Mouse (Mus musculus) myocyte (in vitro differentiated cells): ENCODE results near the gene Bmper. TPM values are rescaled to one million over a fixed set of nuclear protein-coding genes. Genes with fewer than 3 reads are reported as not detected.
A peak's percentile ranks its signal among the peaks of the same experiment; 100 is the strongest.

Source experiments
- H3K27me3 ChIP-seq: one replicate; pipeline ENCODE4 v1.6.1; 2011; ENCODE audit not compliant: control insufficient read depth, insufficient read depth, insufficient read length
- H3K36me3 ChIP-seq: one replicate; pipeline ENCODE4 v1.6.1; 2011; ENCODE audit not compliant: control insufficient read depth, insufficient read depth
- H3K4me2 ChIP-seq: one replicate; pipeline ENCODE4 v1.6.1; 2011; ENCODE audit warnings: low read depth, control low read depth
- H3K4me3 ChIP-seq: one replicate; pipeline ENCODE4 v1.5.1; 2011; ENCODE audit warnings: mild to moderate bottlenecking, control low read depth, moderate library complexity
- H3K79me2 ChIP-seq: one replicate; pipeline ENCODE4 v1.6.1; 2011; ENCODE audit not compliant: control insufficient read depth, insufficient read depth
- H3ac ChIP-seq: one replicate; pipeline ENCODE4 v1.6.1; 2011; ENCODE audit not compliant: control insufficient read depth, insufficient read length
- CEBPB ChIP-seq: IDR thresholded peaks from 2 replicates; pipeline ENCODE4 v1.6.1; 2011; ENCODE audit warnings: mild to moderate bottlenecking, moderate library complexity; ENCODE audit not compliant: poor library complexity, insufficient read depth, severe bottlenecking
- E2F4 ChIP-seq: IDR thresholded peaks from one replicate; pipeline ENCODE4 v1.6.1; 2011; ENCODE audit warnings: mild to moderate bottlenecking, control low read depth, moderate library complexity; ENCODE audit not compliant: insufficient read depth
- MAX ChIP-seq: IDR thresholded peaks from one replicate; pipeline ENCODE4 v1.6.1; 2011; ENCODE audit warnings: low read depth, mild to moderate bottlenecking, control low read depth
- MYOD1 ChIP-seq, 3 experiments: IDR thresholded peaks; one replicate each; pipeline ENCODE4 v1.6.1; 2011; ENCODE audit warnings: control low read depth in 2 of 3, low read depth in 2 of 3, mild to moderate bottlenecking in 2 of 3, moderate library complexity in 1 of 3; ENCODE audit not compliant: insufficient read length in 2 of 3, control insufficient read depth in 1 of 3
- MYOG ChIP-seq, 3 experiments: IDR thresholded peaks; one replicate each; pipeline ENCODE4 v1.6.1; 2011; ENCODE audit warnings: control low read depth in 2 of 3, low read depth in 2 of 3, mild to moderate bottlenecking in 2 of 3; ENCODE audit not compliant: insufficient read length in 2 of 3, control insufficient read depth in 1 of 3, insufficient read depth in 1 of 3
- POLR2A ChIP-seq: IDR thresholded peaks from one replicate; pipeline ENCODE4 v1.6.1; 2011; ENCODE audit warnings: low read depth, mild to moderate bottlenecking, control low read depth, moderate library complexity; ENCODE audit not compliant: insufficient read length
- POLR2AphosphoS2 ChIP-seq: IDR thresholded peaks from one replicate; pipeline ENCODE4 v1.6.1; 2011; ENCODE audit warnings: low read depth, control low read depth; ENCODE audit not compliant: insufficient read length
- REST ChIP-seq: IDR thresholded peaks from one replicate; pipeline ENCODE4 v1.6.1; 2011; ENCODE audit warnings: mild to moderate bottlenecking, control low read depth, moderate library complexity; ENCODE audit not compliant: insufficient read depth, insufficient read length
- SRF ChIP-seq: IDR thresholded peaks from one replicate; pipeline ENCODE4 v1.6.1; 2011; ENCODE audit warnings: low read depth; ENCODE audit not compliant: control insufficient read depth, insufficient read length
- TCF12 ChIP-seq: IDR thresholded peaks from one replicate; pipeline ENCODE4 v1.6.1; 2011; ENCODE audit warnings: mild to moderate bottlenecking, control low read depth; ENCODE audit not compliant: poor library complexity, insufficient read depth, severe bottlenecking
- TCF3 ChIP-seq: IDR thresholded peaks from one replicate; pipeline ENCODE4 v1.6.1; 2011; ENCODE audit warnings: low read depth, control low read depth; ENCODE audit not compliant: insufficient read length
- USF1 ChIP-seq: IDR thresholded peaks from one replicate; pipeline ENCODE4 v1.6.1; 2011; ENCODE audit warnings: low read depth, mild to moderate bottlenecking, control low read depth, moderate library complexity
- polyA plus RNA-seq: library from polyadenylated mRNA; unstranded; fragments of >200 nt; fragmentation: generic; extraction: Trizol; gene quantifications from one replicate; pipeline ENCODE4 v1.2.1, GENCODE M21; 2012; ENCODE audit warnings: missing spikeins

The Bmper gene
- polyA plus RNA-seq, 1 experiment, result 2.2 TPM

GRCm38 (mm10) chr9:23311956-23312355 lies 89.1 kb downstream of the Bmper start:
- Histone ChIP-seq H3K79me2 (no peaks in the 10 kb centered on the region), H3K4me3 (no peak overlapping the region), H3ac (no peak overlapping the region), H3K4me2 (no peak overlapping the region), H3K36me3 (no peaks in the 10 kb centered on the region), H3K27me3 (no peaks in the 10 kb centered on the region)
- TF ChIP-seq MYOD1 (IDR thresholded peaks at IDR 0.05; ENCODE audit: control insufficient read depth in 1 of 3, insufficient read length in 2 of 3, low read depth in 2 of 3) (no peak), MAX (no peak), MYOG (IDR thresholded peaks at IDR 0.05; ENCODE audit: control insufficient read depth in 1 of 3, insufficient read depth in 1 of 3, insufficient read length in 2 of 3, low read depth in 2 of 3) (no peak), CEBPB (no peak), SRF (no peak), USF1 (no peak), POLR2AphosphoS2 (no peak), REST (no peak)

- H3K36me3 ChIP-seq, result no peaks in the 10 kb centered on the region
- H3K4me2 ChIP-seq, result no peak overlapping the region
These were observed 90.0 kb downstream of the Bmper start for GRCm38 (mm10) chr9:23312877-23313276.

GRCm38 (mm10) chr9:23315631-23316330 lies 92.9 kb downstream of the Bmper start:
- H3K27me3 ChIP-seq, result no peaks in the 10 kb centered on the region
- H3K4me2 ChIP-seq, result no peak overlapping the region
- H3K79me2 ChIP-seq, result no peaks in the 10 kb centered on the region
- H3ac ChIP-seq, result no peak overlapping the region
- no peaks in the 10 kb centered on the region for H3K36me3 ChIP-seq
- H3K4me3 ChIP-seq, result no peak overlapping the region
- TF ChIP-seq MYOG (IDR thresholded peaks at IDR 0.05; ENCODE audit: control insufficient read depth in 1 of 3, insufficient read depth in 1 of 3, insufficient read length in 2 of 3, low read depth in 2 of 3) (no peak), POLR2AphosphoS2 (no peak)

More at GRCm38 (mm10) chr9:23312877-23313276, 90.0 kb downstream of the Bmper start:
- no peaks in the 10 kb centered on the region for H3K79me2 ChIP-seq
- H3ac ChIP-seq, result no peak overlapping the region
- H3K4me3 ChIP-seq, result no peak overlapping the region
- TF ChIP-seq MYOD1 (IDR thresholded peaks at IDR 0.05; ENCODE audit: control insufficient read depth in 1 of 3, insufficient read length in 2 of 3, low read depth in 2 of 3) (peak in 2 of 3 experiments; percentile 69 to 77), MAX (no peak), SRF (no peak), MYOG (IDR thresholded peaks at IDR 0.05; ENCODE audit: control insufficient read depth in 1 of 3, insufficient read depth in 1 of 3, insufficient read length in 2 of 3, low read depth in 2 of 3) (peak in 1 of 3 experiments; percentile 39)
- H3K27me3 ChIP-seq, result no peaks in the 10 kb centered on the region

GRCm38 (mm10) chr9:23327830-23328229 lies 105.0 kb downstream of the Bmper start:
- Histone ChIP-seq H3ac (no peak overlapping the region), H3K79me2 (no peaks in the 10 kb centered on the region), H3K4me3 (no peak overlapping the region), H3K36me3 (no peaks in the 10 kb centered on the region), H3K4me2 (no peak overlapping the region), H3K27me3 (no peaks in the 10 kb centered on the region)
- no peak for TF ChIP-seq TCF12
- no peak for TF ChIP-seq TCF3
- TF ChIP-seq CEBPB, result no peak
- TF ChIP-seq POLR2A, result no peak
- no peak for TF ChIP-seq REST
- no peak for TF ChIP-seq SRF
- no peak for TF ChIP-seq MAX

- H3K79me2 ChIP-seq, result no peaks in the 10 kb centered on the region
- no peak overlapping the region for H3K4me2 ChIP-seq
- H3ac ChIP-seq, result no peak overlapping the region
- H3K4me3 ChIP-seq, result no peak overlapping the region
- no peaks in the 10 kb centered on the region for H3K27me3 ChIP-seq
- no peaks in the 10 kb centered on the region for H3K36me3 ChIP-seq
- no peak for TF ChIP-seq USF1
- no peak for TF ChIP-seq POLR2AphosphoS2
- no peak for TF ChIP-seq POLR2A
- TF ChIP-seq TCF12, result no peak
- TF ChIP-seq MYOD1 (IDR thresholded peaks at IDR 0.05; ENCODE audit: control insufficient read depth in 1 of 3, insufficient read length in 2 of 3, low read depth in 2 of 3), result no peak
- no peak for TF ChIP-seq SRF
- TF ChIP-seq E2F4, result no peak
- no peak for TF ChIP-seq MAX
- no peak for TF ChIP-seq MYOG (IDR thresholded peaks at IDR 0.05; ENCODE audit: control insufficient read depth in 1 of 3, insufficient read depth in 1 of 3, insufficient read length in 2 of 3, low read depth in 2 of 3)
- no peak for TF ChIP-seq CEBPB
- no peak for TF ChIP-seq REST
- no peak for TF ChIP-seq TCF3
These were observed 110.3 kb downstream of the Bmper start for GRCm38 (mm10) chr9:23333041-23333622.
